Mouse (Mus musculus) frontal cortex, postnatal 36 days (tissue): ENCODE measurements around the gene Rap1a.

ENCODE experiments used
- DNase-seq, 2 experiments: peaks; one replicate each; pipeline ENCODE4 v3.0.0; 2022; ENCODE audit warnings: low spot score in 2 of 2

The Rap1a gene

GRCm38 (mm10) chr3:105763132-105763851, 37.8 kb downstream of the Rap1a start:
- DNase-seq = no peak

- DNase-seq = no peak
Measured at GRCm38 (mm10) chr3:105760063-105760462, 41.1 kb downstream of the Rap1a start.

- DNase-seq = no peak
Measured at GRCm38 (mm10) chr3:105758658-105759057, 42.5 kb downstream of the Rap1a start.

- DNase-seq = no peak
Measured at GRCm38 (mm10) chr3:105758098-105758497, 43.0 kb downstream of the Rap1a start.

GRCm38 (mm10) chr3:105757323-105758083, 43.6 kb downstream of the Rap1a start:
- DNase-seq = no peak

- DNase-seq = no peak
Measured at GRCm38 (mm10) chr3:105756505-105756904, 44.6 kb downstream of the Rap1a start.

- no peak for DNase-seq
Measured at GRCm38 (mm10) chr3:105755123-105755522, 46.0 kb downstream of the Rap1a start.

GRCm38 (mm10) chr3:105754184-105754583, 47.0 kb downstream of the Rap1a start:
- DNase-seq = no peak

GRCm38 (mm10) chr3:105750810-105751209, 50.3 kb downstream of the Rap1a start:
- DNase-seq = no peak

- DNase-seq = no peak
Measured at GRCm38 (mm10) chr3:105746542-105746941, 54.6 kb downstream of the Rap1a start.

GRCm38 (mm10) chr3:105737666-105738065, 63.5 kb downstream of the Rap1a start:
- DNase-seq = no peak

GRCm38 (mm10) chr3:105737070-105737469, 64.1 kb downstream of the Rap1a start:
- DNase-seq = no peak

GRCm38 (mm10) chr3:105736148-105736547, 65.0 kb downstream of the Rap1a start:
- no peak for DNase-seq

- no peak for DNase-seq
Measured at GRCm38 (mm10) chr3:105735285-105735684, 65.9 kb downstream of the Rap1a start.

GRCm38 (mm10) chr3:105733538-105733937, 67.6 kb downstream of the Rap1a start:
- DNase-seq = no peak

GRCm38 (mm10) chr3:105732360-105732759, 68.8 kb downstream of the Rap1a start:
- no peak for DNase-seq

GRCm38 (mm10) chr3:105726037-105726436, 75.1 kb downstream of the Rap1a start:
- peak in 1 of 2 experiments; percentile 70 for DNase-seq

GRCm38 (mm10) chr3:105722510-105722909, 78.6 kb downstream of the Rap1a start:
- DNase-seq = no peak

- DNase-seq = no peak
Measured at GRCm38 (mm10) chr3:105721681-105722201, 79.4 kb downstream of the Rap1a start.

GRCm38 (mm10) chr3:105720514-105720913, 80.6 kb downstream of the Rap1a start:
- DNase-seq = no peak

- DNase-seq = peak in 1 of 2 experiments; percentile 40
Measured at GRCm38 (mm10) chr3:105719979-105720378, 81.2 kb downstream of the Rap1a start.

- DNase-seq = no peak
Measured at GRCm38 (mm10) chr3:105718746-105719145, 82.4 kb downstream of the Rap1a start.
